12 mouse cellular contexts compared by ENCODE assay signal in the genomic region with DNA sequence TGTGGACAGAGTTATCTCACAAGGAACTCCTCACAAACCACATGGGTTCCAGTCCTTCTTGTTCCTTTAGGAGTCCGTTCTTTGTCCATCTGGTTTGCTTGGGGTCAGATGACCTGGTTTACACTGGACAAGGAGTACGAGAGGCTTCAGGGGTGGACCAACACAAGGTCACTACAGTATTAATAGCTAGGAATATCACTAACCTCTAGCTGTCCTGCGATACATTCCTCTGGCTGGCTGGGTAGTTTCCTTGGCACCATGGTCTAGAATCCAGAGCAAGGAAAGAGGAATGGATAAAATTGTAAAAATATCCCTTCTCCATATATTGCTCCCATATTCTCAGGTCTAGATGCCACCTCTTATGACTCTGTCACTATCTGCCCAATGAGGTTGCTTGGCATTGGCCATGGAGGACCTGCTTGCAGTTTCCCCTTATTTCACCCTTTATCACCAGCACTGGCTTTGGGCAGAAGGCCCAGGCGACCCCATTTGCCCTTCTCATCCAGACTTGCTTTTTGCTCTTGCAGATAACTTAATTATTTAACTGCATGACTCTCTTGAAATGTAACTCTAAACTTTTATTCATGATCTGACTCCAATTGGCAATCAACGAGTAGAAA.
"Had no signal": no experiment of that assay in that cellular context is flagged by ENCODE, and none has a peak within 500 bp of the region (broad histone marks: within the 10 kb centered on the region; RNA-seq: fewer than 3 reads in every experiment).

No protein-coding gene starts in this region.

- H3K4me3 ChIP-seq: layer of hippocampus, adult 2 months; limb, embryonic 13.5 days; midbrain, embryonic 13.5 days; myocyte; neural tube, embryonic 15.5 days had no signal

- H3K9me3 ChIP-seq: limb, embryonic 13.5 days; midbrain, embryonic 13.5 days; neural tube, embryonic 15.5 days had no signal

- H3K4me2 ChIP-seq: limb, embryonic 13.5 days; midbrain, embryonic 13.5 days; neural tube, embryonic 15.5 days had no signal

- H3K36me3 ChIP-seq: limb, embryonic 13.5 days; midbrain, embryonic 13.5 days; neural tube, embryonic 15.5 days had no signal

- H3K9ac ChIP-seq: limb, embryonic 13.5 days; liver, embryonic 14.5 days; midbrain, embryonic 13.5 days; neural tube, embryonic 15.5 days had no signal

- ATAC-seq: midbrain, embryonic 13.5 days had no signal

- DNase-seq: kidney, postnatal 36 days; left cerebral cortex, postnatal 4 days; lung, adult 18-20 months; thymus, adult 2 months; thymus, postnatal 25 days had no signal

- H3K4me1 ChIP-seq: limb, embryonic 13.5 days; midbrain, embryonic 13.5 days; neural tube, embryonic 15.5 days had no signal

- H3K27me3 ChIP-seq: limb, embryonic 13.5 days; midbrain, embryonic 13.5 days; neural tube, embryonic 15.5 days had no signal

- H3K27ac ChIP-seq: kidney, postnatal 0 days; layer of hippocampus, adult 2 months; limb, embryonic 13.5 days; liver, embryonic 14.5 days; midbrain, embryonic 13.5 days; neural tube, embryonic 15.5 days had no signal
